Mouse (Mus musculus) gonadal fat pad, adult 2 months (tissue): Measurements from ENCODE around the gene Iqca. TPM values are rescaled to one million over a fixed set of nuclear protein-coding genes. Genes with fewer than 3 reads are reported as not detected.

Source experiments
- DNase-seq: peaks from one replicate; pipeline ENCODE4 v3.0.0-alpha.2; 2012; ENCODE audit warnings: low read depth
- polyA plus RNA-seq: library from polyadenylated mRNA; depleted of rRNA; stranded (reverse); fragments of >200 nt; gene quantifications from 2 replicates; pipeline ENCODE4 v1.2.3, GENCODE M21; 2012

The Iqca gene
- polyA plus RNA-seq, 1 experiment, result 0.28 TPM

- no peak for DNase-seq
These were observed 93.1 kb downstream of the Iqca start for GRCm38 (mm10) chr1:90060054-90060453.

- DNase-seq, result no peak
These were observed 98.2 kb downstream of the Iqca start for GRCm38 (mm10) chr1:90054991-90055390.

GRCm38 (mm10) chr1:90051347-90051746 is 101.9 kb downstream of the Iqca start:
- no peak for DNase-seq

- DNase-seq, result no peak
These were observed 103.0 kb downstream of the Iqca start for GRCm38 (mm10) chr1:90050046-90050739.

GRCm38 (mm10) chr1:90028305-90028704 is 124.9 kb downstream of the Iqca start:
- DNase-seq, result no peak

- no peak for DNase-seq
These were observed 126.3 kb downstream of the Iqca start for GRCm38 (mm10) chr1:90026945-90027344.

- no peak for DNase-seq
These were observed 132.9 kb downstream of the Iqca start for GRCm38 (mm10) chr1:90020336-90020735.

- no peak for DNase-seq
These were observed 135.1 kb downstream of the Iqca start for GRCm38 (mm10) chr1:90018071-90018470.

- no peak for DNase-seq
These were observed 138.8 kb downstream of the Iqca start, which contains the start of gene Asb18 for GRCm38 (mm10) chr1:90014446-90014845. Gene Asb18, minus strand, starts transcription at chr1:90014666.

- no peak for DNase-seq
These were observed 139.9 kb downstream of the Iqca start for GRCm38 (mm10) chr1:90013273-90013672.

- no peak for DNase-seq
These were observed 140.4 kb downstream of the Iqca start for GRCm38 (mm10) chr1:90012850-90013249.

GRCm38 (mm10) chr1:90012168-90012567 is 141.0 kb downstream of the Iqca start:
- DNase-seq, result no peak

GRCm38 (mm10) chr1:90010077-90010476 is 143.1 kb downstream of the Iqca start:
- DNase-seq, result no peak

- DNase-seq, result no peak
These were observed 144.0 kb downstream of the Iqca start for GRCm38 (mm10) chr1:90009188-90009587.

GRCm38 (mm10) chr1:90006666-90007065 is 146.5 kb downstream of the Iqca start:
- DNase-seq, result no peak

GRCm38 (mm10) chr1:90000981-90001380 is 152.2 kb downstream of the Iqca start:
- DNase-seq, result no peak

- no peak for DNase-seq
These were observed 153.3 kb downstream of the Iqca start for GRCm38 (mm10) chr1:89999858-90000257.

- DNase-seq, result no peak
These were observed 154.5 kb downstream of the Iqca start for GRCm38 (mm10) chr1:89998696-89999095.

- no peak for DNase-seq
These were observed 155.1 kb downstream of the Iqca start for GRCm38 (mm10) chr1:89998076-89998475.

- DNase-seq, result no peak
These were observed 160.9 kb downstream of the Iqca start for GRCm38 (mm10) chr1:89992256-89992655.
